18 mouse cellular contexts compared by ENCODE assay signal in the genomic region with DNA sequence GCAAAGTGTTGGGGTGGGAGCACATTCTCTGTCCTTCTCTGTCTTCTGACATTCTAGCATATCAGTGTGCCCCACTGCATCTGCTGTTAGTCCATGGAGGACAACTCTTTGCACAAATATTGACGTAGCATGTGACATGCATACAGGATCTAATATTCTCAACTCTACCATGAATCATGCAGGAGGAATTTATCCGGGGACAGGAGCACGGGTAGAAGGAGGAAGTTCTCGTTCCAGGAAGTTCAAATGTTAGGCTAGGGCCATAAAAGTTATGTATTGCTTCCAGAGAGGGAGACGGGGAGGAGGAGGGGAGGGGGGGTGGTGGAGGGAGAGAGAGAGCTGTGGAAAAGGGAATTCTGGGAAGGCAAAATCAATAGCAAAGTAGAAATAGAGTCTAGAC. TPM values are rescaled to one million over a fixed set of nuclear protein-coding genes. Genes with fewer than 3 reads are reported as not detected.
DNase-seq lines count a peak whose midpoint lies in the region; ATAC-seq lines count a peak whose summit lies in the region.
"Had no signal": no experiment of that assay in that cellular context is flagged by ENCODE, and none has a peak within 500 bp of the region (broad histone marks: within the 10 kb centered on the region; RNA-seq: fewer than 3 reads in every experiment).

No protein-coding gene starts in this region.

- no peak overlapping the region for H3K4me3 ChIP-seq in kidney, embryonic 15.5 days (replicated peaks)
- H3K4me3 ChIP-seq in intestine, embryonic 16.5 days (ENCODE audit: low read length) = no peak overlapping the region
- H3K4me3 ChIP-seq: erythroblast, embryonic 14.5 days; layer of hippocampus, adult 2 months; liver, embryonic 13.5 days; myocyte had no signal

- no peaks in the 10 kb centered on the region for H3K9me3 ChIP-seq in kidney, embryonic 15.5 days (replicated peaks)
- H3K9me3 ChIP-seq in intestine, embryonic 16.5 days (ENCODE audit: control insufficient read depth, low read length) = no peaks in the 10 kb centered on the region
- H3K9me3 ChIP-seq: liver, embryonic 13.5 days had no signal

- no peak overlapping the region for H3K9ac ChIP-seq in kidney, embryonic 15.5 days
- H3K9ac ChIP-seq in intestine, embryonic 16.5 days (ENCODE audit: low read depth, low read length) = no peak overlapping the region
- H3K9ac ChIP-seq: hindbrain, embryonic 14.5 days; liver, embryonic 13.5 days had no signal

- ATAC-seq in kidney, embryonic 15.5 days (replicated peaks; ENCODE audit: low FRiP score) = peak; percentile 70
- peak; percentile 95 for ATAC-seq in intestine, embryonic 16.5 days
- 0 out of 2 replicates have a peak, but pooled peaks have one; percentile 27 for ATAC-seq in monocyte, adult 5-6 weeks (replicated peaks; ENCODE audit: insufficient number of reproducible peaks, low FRiP score, low TSS enrichment, poor library complexity, severe bottlenecking)
- ATAC-seq in CD4-positive, CD25-positive, alpha-beta regulatory T cell, adult 4 months = no peak

- WGBS in kidney, embryonic 15.5 days = 7% methylated on average over 5 of the region's 5 CpGs
- WGBS in intestine, embryonic 16.5 days = 10% methylated on average over 5 of the region's 5 CpGs

- DNase-seq in kidney, postnatal 4 days = no peak
- peak; percentile 71 for DNase-seq in 3T3-L1 (ENCODE audit: low read depth, low spot score)
- DNase-seq in layer of hippocampus, adult 9-10 months (ENCODE audit: low spot score) = no peak
- no peak for DNase-seq in frontal cortex, postnatal 36 days (ENCODE audit: low spot score in 2 of 2)
- DNase-seq: adrenal gland, postnatal 10 days; cerebellum, adult 9-11 months; liver, embryonic 13.5 days; thymus, postnatal 14 days had no signal

- H3K27me3 ChIP-seq in kidney, embryonic 15.5 days = no peaks in the 10 kb centered on the region
- no peaks in the 10 kb centered on the region for H3K27me3 ChIP-seq in intestine, embryonic 16.5 days (replicated peaks; ENCODE audit: control insufficient read depth, insufficient read depth, low read length)
- H3K27me3 ChIP-seq: liver, embryonic 13.5 days had no signal

- H3K4me2 ChIP-seq in kidney, embryonic 15.5 days = peak overlapping the region; percentile 19; the same call in 1 of the 2 replicates
- H3K4me2 ChIP-seq in intestine, embryonic 16.5 days (ENCODE audit: low read depth, low read length) = no peak overlapping the region
- H3K4me2 ChIP-seq: hindbrain, embryonic 14.5 days; liver, embryonic 13.5 days had no signal

- no peaks in the 10 kb centered on the region for H3K36me3 ChIP-seq in kidney, embryonic 15.5 days
- no peaks in the 10 kb centered on the region for H3K36me3 ChIP-seq in intestine, embryonic 16.5 days (ENCODE audit: control insufficient read depth, insufficient read depth, low read length)
- H3K36me3 ChIP-seq: G1E; liver, embryonic 13.5 days had no signal

- peak overlapping the region; percentile 74 for H3K27ac ChIP-seq in kidney, embryonic 15.5 days
- 0 out of 2 replicates have a peak overlapping the region, but pooled peaks have one; percentile 35 for H3K27ac ChIP-seq in intestine, embryonic 16.5 days (ENCODE audit: low read length)
- H3K27ac ChIP-seq: hindbrain, embryonic 14.5 days; layer of hippocampus, adult 2 months; liver, embryonic 13.5 days had no signal

- peaks cover 18% of the 10 kb centered on the region for H3K4me1 ChIP-seq in kidney, embryonic 15.5 days
- H3K4me1 ChIP-seq in intestine, embryonic 16.5 days (ENCODE audit: control insufficient read depth, insufficient read depth, low read length) = no peaks in the 10 kb centered on the region
- H3K4me1 ChIP-seq: liver, embryonic 13.5 days had no signal

RNA-seq across cellular contexts. Expression of gene Galnt3, which starts 20.0 kb away (rescaled TPM):
- polyA plus RNA-seq in kidney, embryonic 15.5 days (2015; fragmentation: Nextera tagmentation; extraction: Ambion mirVana) = 9.8 and 12.7 TPM in 2 replicates
- polyA plus RNA-seq in intestine, embryonic 16.5 days (2015; fragmentation: Nextera tagmentation; extraction: Ambion mirVana) = 13.0 and 16.0 TPM in 2 replicates
- total RNA-seq in monocyte, adult 5-6 weeks (2017) = 2.9 to 20.3 TPM (median 4.0 TPM) in 3 replicates
- under 1 TPM in 1 of 2 experiments, not detected in 1; 0.42 TPM for polyA plus RNA-seq in CD4-positive, CD25-positive, alpha-beta regulatory T cell, adult 4 months (2017; shearing (Covaris generic))
- total RNA-seq: G1E; megakaryocyte-erythroid progenitor cell, adult 5-6 weeks had no signal
- polyA plus RNA-seq: erythroblast, embryonic 14.5 days; G1E had no signal
